Mouse (Mus musculus) c-Kit-negative CD71-positive TER-119-positive erythroid progenitor cells, embryonic 14.5 days (primary cell): ENCODE data around the gene Ushbp1.
A peak's percentile ranks its signal among the peaks of the same experiment; 100 is the strongest.

Source experiments
- DNase-seq: peaks from one replicate; pipeline ENCODE4 v3.0.0-alpha.2; 2013; ENCODE audit warnings: low read depth, low spot score

Gene Ushbp1

DNA sequence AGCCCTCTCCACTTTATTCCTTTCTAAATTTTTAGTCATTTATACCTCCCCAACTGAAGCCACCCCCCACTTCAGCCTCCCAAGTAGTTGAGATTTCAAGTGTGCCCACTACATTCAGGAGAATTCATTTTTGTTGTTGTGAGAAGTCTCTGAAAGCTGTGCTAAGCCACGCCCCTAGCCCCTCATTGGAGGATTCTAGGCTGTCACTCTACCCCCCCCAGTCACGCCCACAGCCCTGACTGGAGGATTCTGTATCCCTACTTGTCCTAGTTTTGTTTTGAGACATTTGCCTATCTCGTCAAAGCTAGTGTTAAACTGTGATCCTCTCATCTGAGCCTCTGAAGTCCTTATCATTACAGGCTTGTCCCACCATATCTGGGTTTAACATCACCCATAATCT is 2.7 kb downstream of the Ushbp1 start:
- DNase-seq = no peak

GRCm38 (mm10) chr8:71392391-71392790 is 3.2 kb downstream of the Ushbp1 start:
- no peak for DNase-seq

- DNase-seq = no peak
Measured at GRCm38 (mm10) chr8:71391696-71392095, 3.9 kb downstream of the Ushbp1 start.

DNA sequence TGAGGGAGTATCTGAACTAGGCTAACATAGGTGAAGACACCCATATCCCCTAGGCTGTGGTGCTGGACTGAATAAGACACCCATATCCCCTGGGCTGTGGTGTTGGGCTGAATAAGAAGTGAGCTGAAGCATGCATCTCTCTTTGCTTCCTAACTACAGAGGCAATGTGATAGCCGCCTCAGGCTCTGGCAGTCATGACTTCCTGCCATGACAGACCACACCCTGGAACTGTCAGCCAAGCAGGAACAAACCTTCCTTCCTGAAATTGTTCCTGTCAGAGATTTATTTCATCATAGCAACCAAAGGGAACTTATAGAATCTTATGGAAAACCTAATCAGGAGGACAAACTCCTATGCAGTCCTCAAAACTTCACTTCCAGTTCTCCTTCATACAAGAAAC is 7.3 kb downstream of the Ushbp1 start:
- no peak for DNase-seq

GRCm38 (mm10) chr8:71385212-71385835 is 10.3 kb downstream of the Ushbp1 start:
- no peak for DNase-seq

- DNase-seq = no peak
Measured at GRCm38 (mm10) chr8:71383860-71384259, 11.7 kb downstream of the Ushbp1 start.

GRCm38 (mm10) chr8:71383396-71383795 is 12.2 kb downstream of the Ushbp1 start:
- DNase-seq = no peak

DNA sequence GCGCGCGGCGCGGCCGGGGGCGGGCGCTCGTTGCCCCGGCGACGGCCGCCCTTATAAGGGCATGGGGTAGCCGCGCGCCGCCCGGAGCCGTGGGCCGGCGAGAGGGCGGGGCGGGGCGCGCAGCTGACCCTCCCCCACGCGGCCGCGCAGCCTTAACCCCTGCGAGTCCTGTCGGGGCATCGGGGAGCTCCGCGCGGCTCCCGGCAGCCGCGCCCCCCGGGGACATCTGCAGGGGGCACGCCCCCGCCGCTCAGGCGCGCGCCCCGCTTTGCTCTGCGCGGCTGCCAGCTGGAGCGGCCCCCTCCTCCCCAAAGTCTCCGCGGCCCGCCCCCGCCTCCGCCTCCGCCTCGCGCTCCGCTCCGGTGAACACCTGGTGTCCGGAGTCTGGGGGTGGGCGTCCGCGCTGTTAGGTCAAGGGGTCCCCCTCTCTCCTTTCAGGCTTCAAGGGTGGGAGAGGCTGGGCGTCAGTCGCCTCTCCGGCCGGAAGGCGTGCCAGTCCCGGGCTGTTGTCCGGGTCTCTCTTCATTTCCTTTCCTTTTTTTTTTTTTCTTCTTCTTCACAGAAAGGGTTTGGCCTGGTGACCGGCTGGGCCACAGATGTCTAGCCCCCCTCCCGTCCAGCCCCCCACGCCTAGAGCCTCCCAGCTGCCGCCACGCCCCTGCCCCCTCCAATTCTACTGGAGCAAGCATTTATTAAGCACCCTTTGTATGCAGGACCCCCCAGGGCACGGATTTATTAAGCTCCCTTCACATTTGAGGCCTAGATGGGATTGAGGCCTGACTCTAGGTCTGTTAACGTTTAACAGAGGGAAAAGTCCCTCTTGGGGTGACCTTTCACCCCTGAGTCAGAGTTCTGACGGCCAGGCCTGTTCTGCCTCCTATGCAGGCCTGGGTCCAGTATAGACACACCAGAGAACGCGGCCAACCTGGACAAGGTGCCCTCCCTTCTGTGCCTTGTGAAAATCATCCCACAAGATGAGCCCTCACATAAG is 13.3 kb downstream of the Ushbp1 start:
- DNase-seq = no peak

- no peak for DNase-seq
Measured at GRCm38 (mm10) chr8:71381421-71381970, 14.1 kb downstream of the Ushbp1 start, which contains the start of gene Nr2f6. Nr2f6 (minus strand) TSS chr8:71381960.

DNA sequence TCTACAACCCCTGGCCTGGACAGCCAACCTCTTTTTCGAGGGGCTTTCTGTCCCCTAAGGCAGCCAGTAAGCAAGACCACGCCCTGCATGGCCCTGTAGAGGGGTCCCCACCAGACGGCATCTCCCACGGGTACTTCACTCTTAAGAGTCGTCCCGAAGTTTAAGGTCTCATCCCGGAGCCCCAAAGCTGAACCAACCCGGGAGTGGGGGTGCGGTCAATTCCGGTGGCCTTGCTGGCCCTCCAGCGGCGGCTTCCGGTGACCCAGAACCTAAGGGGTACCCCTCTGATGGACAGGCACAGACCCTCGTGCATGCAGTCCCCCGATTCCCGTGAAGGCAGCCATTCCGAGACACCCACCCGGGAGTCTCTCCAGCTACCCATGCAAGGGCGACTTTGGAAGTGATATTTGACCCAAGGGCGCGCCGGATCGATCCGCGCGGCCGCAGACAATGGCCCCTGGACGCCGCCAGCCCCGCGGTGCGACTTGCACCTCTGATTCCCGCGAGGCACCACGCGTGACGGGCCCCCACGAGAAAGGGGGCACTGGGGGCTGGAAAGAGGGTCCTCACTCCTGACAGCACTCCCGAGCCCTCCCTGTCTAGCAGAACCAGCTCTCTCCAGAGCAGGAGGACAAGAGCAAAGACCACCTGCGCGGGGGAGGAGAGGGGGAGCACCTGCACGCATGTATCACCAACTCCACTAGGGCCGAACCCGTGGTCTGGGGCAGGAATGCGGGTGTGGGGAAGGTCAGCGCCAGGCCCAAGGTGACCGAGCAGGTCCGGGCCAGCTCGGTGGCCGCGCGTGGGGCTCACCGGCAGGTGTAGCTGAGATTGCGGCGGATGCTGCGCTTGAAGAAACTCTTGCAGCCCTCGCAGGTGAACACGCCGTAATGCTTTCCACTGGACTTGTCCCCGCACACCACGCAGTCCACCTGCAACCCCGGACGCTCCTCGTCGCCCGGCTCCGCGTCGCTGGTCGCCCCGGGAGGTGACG is 15.1 kb downstream of the Ushbp1 start:
- no peak for DNase-seq

- DNase-seq = no peak
Measured at GRCm38 (mm10) chr8:71379512-71380075, 16.0 kb downstream of the Ushbp1 start.

- DNase-seq = no peak
Measured at GRCm38 (mm10) chr8:71379008-71379407, 16.6 kb downstream of the Ushbp1 start.

- DNase-seq = no peak
Measured at GRCm38 (mm10) chr8:71376423-71377030, 19.1 kb downstream of the Ushbp1 start.

- peak; percentile 57 for DNase-seq
Measured at GRCm38 (mm10) chr8:71375581-71376422, 19.8 kb downstream of the Ushbp1 start.

DNA sequence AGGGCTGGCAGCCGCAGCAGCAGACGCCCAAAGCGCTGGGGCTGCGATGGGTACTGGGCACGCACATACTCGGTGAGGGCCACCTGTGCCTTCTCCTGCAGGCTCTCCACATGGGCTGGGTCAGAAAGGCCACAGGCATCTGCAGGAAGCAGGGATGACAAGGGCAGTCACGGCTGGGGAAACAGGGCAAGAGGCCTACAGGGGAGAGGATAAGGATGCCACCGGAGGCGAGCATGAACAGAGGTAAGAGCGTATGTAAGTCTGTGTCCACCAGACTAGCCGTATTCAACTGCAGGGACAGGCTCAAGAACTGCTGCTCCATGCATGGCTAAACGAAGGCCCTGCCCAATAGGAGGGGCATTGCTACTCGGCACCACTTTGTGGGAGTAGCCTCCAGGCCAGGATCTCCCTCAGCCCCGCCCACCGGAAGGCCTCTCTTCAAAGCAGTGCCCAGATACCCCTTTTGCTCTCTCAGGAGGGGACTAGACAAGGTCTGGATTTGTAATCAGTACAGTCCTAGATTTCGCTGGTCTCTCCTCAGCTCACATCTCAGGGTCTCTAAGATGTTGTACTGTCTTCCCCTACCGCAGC is 20.9 kb downstream of the Ushbp1 start:
- no peak for DNase-seq

DNA sequence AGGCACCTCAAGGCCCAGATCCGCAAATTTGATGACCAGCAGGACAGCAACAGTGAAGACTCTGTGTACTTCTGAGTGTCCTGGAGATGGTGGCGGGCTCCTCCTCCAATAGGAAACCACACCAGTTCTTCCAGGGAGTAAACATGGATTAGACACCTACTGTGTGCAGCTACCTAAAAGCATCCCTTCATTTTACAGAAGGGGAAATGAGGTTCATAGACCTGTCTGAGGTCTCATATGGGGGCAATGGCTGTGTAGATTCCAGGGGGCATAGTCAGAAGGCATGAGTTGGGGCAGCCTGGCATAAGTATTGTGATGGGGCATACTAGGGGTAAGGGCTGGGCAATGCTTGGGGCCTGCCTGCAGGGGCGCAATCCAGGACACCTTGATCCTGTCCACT is 22.6 kb downstream of the Ushbp1 start:
- DNase-seq = no peak

GRCm38 (mm10) chr8:71372427-71372826 is 23.2 kb downstream of the Ushbp1 start:
- no peak for DNase-seq

DNA sequence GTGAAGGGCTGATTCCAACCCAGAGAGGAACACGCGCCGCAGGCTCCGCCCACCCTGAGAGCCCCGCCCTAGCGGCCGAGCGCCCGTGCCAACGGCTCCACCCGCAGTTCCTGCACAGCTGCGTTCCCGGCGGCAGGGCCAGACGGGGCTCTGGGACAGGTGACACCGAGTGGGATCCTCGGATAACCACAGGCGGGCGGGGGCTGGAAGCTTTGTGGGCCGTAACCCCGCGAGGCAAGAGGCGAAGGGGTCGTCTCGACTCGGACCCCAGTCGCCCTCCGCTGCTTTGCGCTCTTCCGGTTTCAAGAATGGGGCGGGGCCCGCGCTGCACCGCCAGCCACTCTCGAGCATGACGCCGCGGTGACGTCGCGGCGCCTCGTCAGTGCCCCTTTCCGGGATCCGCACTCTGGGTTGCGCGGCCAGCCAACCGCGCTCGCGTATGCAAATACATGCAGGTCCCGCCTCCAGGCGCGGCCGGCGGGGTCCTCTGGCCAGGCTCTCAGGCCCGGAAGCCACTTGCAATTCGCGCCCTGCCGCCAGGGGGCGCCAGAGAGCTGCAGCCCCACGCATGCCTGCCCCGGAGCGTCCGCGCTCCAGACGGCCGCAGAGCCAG is 24.3 kb downstream of the Ushbp1 start, which contains the start of gene Ocel1:
Ocel1 (plus strand) TSS at position 63 of the 613 bp plus-strand sequence.
- DNase-seq = peak; percentile 94
